Mouse (Mus musculus): ENCODE results near the gene Mindy4b-ps.
"Not testable (repeated sequence)": the region's sequence is repeated elsewhere in the genome, so short reads cannot be mapped to it uniquely, and the experiment has no call there.

Gene Mindy4b-ps

GRCm38 (mm10) chr3:58822211-58822610 is at the start of gene Mindy4b-ps:
TSS of gene Mindy4b-ps (minus strand) at chr3:58822311.
- DNase-seq (ENCODE audit: low read depth, low spot score) = no peak

GRCm38 (mm10) chr3:58871882-58872281 is 49.8 kb upstream of the Mindy4b-ps start:
- DNase-seq (ENCODE audit: low read depth, low spot score) = not testable (repeated sequence)

GRCm38 (mm10) chr3:58865690-58866089 is 43.6 kb upstream of the Mindy4b-ps start:
- DNase-seq (ENCODE audit: low read depth, low spot score) = peak; percentile 11

- no peak for DNase-seq (ENCODE audit: low read depth, low spot score)
Observed at GRCm38 (mm10) chr3:58862976-58863375, 40.9 kb upstream of the Mindy4b-ps start.

GRCm38 (mm10) chr3:58843415-58843814 is 21.3 kb upstream of the Mindy4b-ps start:
- no peak for DNase-seq (ENCODE audit: low read depth, low spot score)

- no peak for DNase-seq (ENCODE audit: low read depth, low spot score)
Observed at GRCm38 (mm10) chr3:58833442-58834160, 11.5 kb upstream of the Mindy4b-ps start.

GRCm38 (mm10) chr3:58832888-58833287 is 10.8 kb upstream of the Mindy4b-ps start:
- no peak for DNase-seq (ENCODE audit: low read depth, low spot score)

GRCm38 (mm10) chr3:58831586-58831985 is 9.5 kb upstream of the Mindy4b-ps start:
- no peak for DNase-seq (ENCODE audit: low read depth, low spot score)

- DNase-seq (ENCODE audit: low read depth, low spot score) = no peak
Observed at GRCm38 (mm10) chr3:58829926-58830325, 7.8 kb upstream of the Mindy4b-ps start.

- DNase-seq (ENCODE audit: low read depth, low spot score) = no peak
Observed at GRCm38 (mm10) chr3:58828366-58829153, 6.4 kb upstream of the Mindy4b-ps start.

- DNase-seq (ENCODE audit: low read depth, low spot score) = no peak
Observed at GRCm38 (mm10) chr3:58826266-58826665, 4.2 kb upstream of the Mindy4b-ps start.

- DNase-seq (ENCODE audit: low read depth, low spot score) = no peak
Observed at GRCm38 (mm10) chr3:58817337-58817736, 4.8 kb downstream of the Mindy4b-ps start.

- no peak for DNase-seq (ENCODE audit: low read depth, low spot score)
Observed at GRCm38 (mm10) chr3:58814191-58814590, 7.9 kb downstream of the Mindy4b-ps start.

GRCm38 (mm10) chr3:58810353-58810752 is 11.8 kb downstream of the Mindy4b-ps start:
- DNase-seq (ENCODE audit: low read depth, low spot score) = no peak

- no peak for DNase-seq (ENCODE audit: low read depth, low spot score)
Observed at GRCm38 (mm10) chr3:58809111-58809915, 12.8 kb downstream of the Mindy4b-ps start.

- DNase-seq (ENCODE audit: low read depth, low spot score) = no peak
Observed at GRCm38 (mm10) chr3:58808636-58809035, 13.5 kb downstream of the Mindy4b-ps start.

- DNase-seq (ENCODE audit: low read depth, low spot score) = no peak
Observed at GRCm38 (mm10) chr3:58804745-58805144, 17.4 kb downstream of the Mindy4b-ps start.

GRCm38 (mm10) chr3:58798676-58799075 is 23.4 kb downstream of the Mindy4b-ps start:
- no peak for DNase-seq (ENCODE audit: low read depth, low spot score)

- no peak for DNase-seq (ENCODE audit: low read depth, low spot score)
Observed at GRCm38 (mm10) chr3:58798245-58798644, 23.9 kb downstream of the Mindy4b-ps start.

GRCm38 (mm10) chr3:58789473-58789872 is 32.6 kb downstream of the Mindy4b-ps start:
- no peak for DNase-seq (ENCODE audit: low read depth, low spot score)

- no peak for DNase-seq (ENCODE audit: low read depth, low spot score)
Observed at GRCm38 (mm10) chr3:58789033-58789432, 33.1 kb downstream of the Mindy4b-ps start.

GRCm38 (mm10) chr3:58786470-58786869 is 35.6 kb downstream of the Mindy4b-ps start:
- DNase-seq (ENCODE audit: low read depth, low spot score) = no peak

Measured in retina, adult 2 months (tissue).